Mouse (Mus musculus): Measurements from ENCODE around the gene Dnah5.
"Not testable (repeated sequence)": the region's sequence is repeated elsewhere in the genome, so short reads cannot be mapped to it uniquely, and the experiment has no call there.

DNA sequence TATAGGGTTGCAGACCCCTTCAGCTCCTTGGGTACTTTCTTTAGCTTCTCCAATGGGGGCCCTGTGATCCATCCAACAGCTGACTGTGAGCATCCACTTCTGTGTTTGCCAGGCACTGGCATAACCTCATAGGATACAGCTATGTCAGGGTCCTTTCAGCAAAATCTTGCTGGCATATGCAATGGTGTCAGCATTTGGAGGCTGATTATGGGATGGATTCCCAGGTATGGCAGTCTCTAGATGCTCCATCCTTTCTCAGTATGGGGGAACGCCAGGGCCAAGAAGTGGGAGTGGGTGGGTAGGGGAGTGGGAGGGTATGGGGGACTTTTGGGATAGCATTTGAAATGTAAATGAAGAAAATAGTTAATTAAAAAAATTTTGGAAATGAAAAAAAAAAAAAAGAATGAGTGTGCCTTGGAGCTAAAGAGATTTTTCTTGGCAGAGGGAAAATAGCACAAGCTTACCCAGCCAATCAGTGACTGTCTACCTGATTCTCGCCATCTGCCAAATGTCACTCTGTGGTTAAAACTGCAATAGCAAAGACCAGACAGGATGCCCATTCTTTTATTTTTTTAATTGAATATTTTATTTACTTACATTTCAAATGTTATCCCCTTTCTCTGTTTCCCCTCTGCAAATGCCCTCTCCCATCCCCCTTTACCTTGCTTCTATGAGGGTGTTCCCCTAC is 257.7 kb downstream of the Dnah5 start:
- TF ChIP-seq CTCF (IDR thresholded peaks at IDR 0.05; ENCODE audit: low read depth, low read length); POLR2A (IDR thresholded peaks at IDR 0.05; ENCODE audit: borderline replicate concordance, low read depth, low read length): not testable (repeated sequence)

All from bone marrow macrophage, adult 2 months (primary cell).